Mouse (Mus musculus): Measurements from ENCODE around the gene Plekhh2.

Gene Plekhh2

DNA sequence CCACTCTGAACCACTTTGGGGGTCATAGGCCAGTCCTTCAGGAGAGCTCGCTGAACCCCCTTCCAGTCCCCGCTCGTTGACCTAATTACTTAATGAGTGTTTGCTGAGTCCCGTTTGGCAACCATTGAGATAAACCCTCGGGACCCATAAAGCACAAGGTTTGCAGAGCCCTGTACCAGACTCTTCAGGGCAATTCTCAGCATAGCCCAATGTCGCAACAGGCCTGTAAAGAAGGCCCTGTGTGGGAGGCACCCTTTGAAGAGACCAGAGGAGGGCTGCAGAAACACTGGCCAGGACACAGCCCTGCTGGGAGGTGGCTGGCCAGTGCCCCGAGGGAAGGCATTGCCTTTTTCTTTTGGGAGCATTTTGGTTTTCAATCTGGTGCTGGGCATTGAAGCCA lies 100.3 kb downstream of the Plekhh2 start:
- DNase-seq = peak; percentile 61

DNA sequence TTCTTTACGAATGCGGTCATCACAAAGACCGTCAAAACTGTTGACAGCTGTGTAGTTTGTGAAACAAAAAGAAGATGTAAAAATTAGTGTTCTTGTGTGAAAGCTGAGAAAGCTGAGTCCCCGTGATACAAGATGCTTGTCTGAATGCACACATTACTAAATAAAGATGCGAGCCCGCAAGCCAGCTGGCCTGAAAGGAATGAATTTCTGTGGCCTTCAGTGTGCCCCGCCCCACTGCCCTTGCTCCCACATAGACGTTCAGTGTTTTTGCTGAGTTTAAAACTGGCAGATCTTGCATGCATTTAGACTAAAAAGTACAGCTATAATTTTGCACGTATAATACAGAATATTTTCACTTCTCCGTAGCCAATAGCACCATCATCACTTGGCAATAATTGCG lies 104.1 kb downstream of the Plekhh2 start:
- no peak for DNase-seq

DNA sequence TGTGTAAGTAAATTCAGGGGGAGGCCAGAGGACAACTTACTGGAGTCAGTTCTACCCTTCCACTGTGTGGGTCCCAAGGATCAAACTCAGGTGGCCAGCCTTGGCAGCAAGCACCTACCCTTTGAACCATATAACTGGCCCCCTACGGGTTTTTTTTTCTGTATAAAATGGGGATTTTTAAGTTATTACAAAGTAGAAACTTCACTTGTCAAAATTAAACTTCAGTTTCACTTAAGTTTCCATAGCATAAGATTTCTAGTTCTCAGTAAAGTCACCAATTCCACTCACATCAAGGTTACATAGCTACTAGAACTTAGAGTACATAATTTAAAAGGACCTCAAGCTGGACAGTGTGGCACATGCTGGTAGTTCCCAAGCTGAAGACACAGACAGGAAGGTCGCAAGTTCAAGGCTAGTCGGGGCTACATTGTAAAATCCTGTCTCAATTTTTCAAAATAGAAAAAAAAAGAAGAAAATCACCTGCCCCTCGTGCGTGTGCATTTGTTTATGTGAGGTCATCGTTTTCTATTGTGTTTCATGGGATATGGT lies 104.9 kb downstream of the Plekhh2 start:
- DNase-seq = no peak

DNA sequence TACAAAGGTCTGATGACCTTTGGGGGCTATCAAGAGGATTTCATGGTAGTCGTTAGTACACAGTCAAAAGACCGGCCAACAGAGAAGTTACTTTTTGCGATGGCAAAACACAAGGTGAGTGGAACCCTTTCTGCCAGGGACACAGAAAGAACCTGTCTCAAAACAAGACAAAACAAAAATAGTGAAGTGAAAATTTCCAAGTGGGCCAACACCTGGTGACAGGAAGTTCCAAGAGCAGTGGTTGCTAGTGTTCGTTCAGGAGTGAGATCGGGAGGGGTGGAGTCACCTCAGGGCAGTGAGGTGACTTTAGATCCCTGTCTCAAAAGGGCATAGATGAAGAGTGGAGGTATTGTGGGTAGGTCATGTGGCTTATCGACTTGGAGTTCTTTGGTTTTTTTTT lies 106.3 kb downstream of the Plekhh2 start:
- DNase-seq = no peak

DNA sequence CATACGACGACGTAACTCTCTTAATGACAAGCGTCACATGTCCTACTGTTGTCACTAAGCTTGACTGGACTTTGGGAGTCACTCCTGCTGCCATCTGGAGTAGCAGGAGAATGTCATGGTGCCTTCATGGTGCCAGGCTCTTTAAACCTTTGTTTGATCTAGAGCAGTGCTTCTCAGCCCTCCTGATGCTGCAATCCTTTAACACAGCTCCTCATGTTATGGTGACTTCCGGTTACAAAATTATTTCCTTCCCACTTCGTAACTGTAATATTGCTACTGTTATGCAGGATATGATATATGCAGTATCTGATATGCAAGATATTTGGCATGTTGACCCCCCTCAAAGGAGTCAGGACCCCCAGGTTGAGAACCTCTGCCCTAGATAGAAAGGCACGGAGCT lies 107.4 kb downstream of the Plekhh2 start:
- DNase-seq = no peak

DNA sequence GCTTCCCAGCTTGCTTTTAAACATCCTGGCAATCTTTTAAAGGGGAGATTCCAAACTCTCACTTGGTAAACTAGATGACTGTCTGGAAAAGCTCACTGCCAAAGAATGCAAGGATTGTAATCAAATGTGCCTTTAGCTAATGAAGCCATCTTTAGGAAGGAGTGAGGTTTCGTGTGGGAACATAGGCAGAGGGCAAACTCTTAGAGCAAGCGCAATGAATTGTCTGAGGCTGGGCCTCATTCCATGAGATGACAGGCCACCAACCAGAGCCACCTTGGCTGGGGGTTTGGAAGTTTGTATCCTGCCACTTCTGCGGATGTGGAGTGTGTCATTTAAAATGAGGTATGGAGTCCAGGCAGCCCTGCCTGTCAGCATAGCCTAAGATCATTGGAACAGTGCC lies 108.4 kb downstream of the Plekhh2 start:
- no peak for DNase-seq

DNA sequence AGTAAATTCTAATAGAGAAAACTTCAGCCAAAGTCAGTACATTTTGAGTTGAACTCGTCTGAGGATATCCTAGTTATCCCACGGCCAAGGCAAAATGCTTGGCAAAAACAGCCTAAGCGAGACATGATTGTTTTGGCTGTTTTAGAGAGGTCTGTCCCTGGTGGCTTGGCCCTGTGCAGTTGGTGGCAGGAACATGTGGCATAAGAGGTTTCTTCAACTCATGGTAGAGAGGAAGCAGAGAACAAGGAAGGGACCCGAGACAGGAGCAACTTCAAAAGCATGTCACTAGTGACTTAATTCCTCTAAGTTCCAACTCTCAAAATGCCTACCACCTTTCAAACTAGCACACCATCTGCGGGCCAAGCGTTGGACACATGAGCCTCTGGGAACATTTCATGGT lies 108.9 kb downstream of the Plekhh2 start:
- DNase-seq = no peak

DNA sequence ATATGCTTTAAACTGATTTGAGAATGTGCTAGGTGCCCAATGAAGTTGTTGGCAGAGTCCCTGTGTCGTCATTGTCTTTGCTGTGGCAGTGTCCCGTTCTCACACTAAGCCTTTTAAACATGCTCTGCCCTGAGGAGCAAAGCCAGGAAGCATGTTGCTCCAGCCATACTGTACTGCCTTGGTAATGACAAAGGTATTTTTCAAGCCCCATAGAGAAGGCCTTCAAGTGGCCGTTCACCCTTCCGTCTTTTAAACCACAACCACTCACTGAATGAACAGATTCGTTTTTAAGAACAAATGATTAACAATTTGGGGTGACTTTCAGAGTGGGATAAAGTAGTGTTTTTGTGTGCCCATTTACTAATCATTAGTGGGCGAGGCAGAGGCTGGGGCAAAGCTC lies 109.5 kb downstream of the Plekhh2 start:
- DNase-seq = no peak

DNA sequence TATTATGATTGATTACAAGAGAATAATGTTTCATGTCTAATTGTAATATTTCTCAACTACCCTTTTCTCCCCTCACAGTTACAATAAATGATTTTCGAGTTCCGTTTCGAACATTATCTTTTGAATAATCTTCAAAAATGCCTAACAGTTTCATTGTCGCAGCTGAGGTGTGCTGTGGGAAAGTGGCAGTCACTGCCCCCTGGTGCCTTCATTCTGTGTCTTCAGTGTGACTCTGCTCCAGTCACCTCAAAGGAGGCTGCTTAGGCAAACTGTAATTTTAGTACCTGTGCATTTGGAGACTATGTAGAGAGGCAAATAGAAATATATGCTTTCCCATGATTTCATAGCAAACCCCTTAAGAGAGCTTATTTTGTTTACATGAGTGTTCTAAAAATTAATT lies 110.3 kb downstream of the Plekhh2 start:
- DNase-seq = no peak

DNA sequence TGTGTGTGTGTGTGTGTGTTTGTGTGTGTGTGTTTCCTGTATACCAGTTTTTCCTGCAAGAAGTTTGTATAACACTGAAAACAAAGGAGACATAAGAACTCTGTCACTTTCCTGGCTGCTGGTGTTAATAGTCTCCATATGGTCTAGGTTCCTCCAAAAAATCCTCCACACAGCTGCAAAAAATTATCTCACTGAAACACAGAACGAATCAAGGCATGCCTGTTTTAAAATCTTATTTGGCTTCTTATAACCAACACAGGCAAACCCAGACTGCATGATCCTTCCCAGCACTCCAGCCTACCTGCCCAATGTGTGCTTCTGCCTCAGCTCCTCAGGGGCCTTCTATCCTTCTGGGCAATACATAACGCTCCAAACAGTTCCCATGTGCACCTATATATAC lies 111.2 kb downstream of the Plekhh2 start:
- no peak for DNase-seq

DNA sequence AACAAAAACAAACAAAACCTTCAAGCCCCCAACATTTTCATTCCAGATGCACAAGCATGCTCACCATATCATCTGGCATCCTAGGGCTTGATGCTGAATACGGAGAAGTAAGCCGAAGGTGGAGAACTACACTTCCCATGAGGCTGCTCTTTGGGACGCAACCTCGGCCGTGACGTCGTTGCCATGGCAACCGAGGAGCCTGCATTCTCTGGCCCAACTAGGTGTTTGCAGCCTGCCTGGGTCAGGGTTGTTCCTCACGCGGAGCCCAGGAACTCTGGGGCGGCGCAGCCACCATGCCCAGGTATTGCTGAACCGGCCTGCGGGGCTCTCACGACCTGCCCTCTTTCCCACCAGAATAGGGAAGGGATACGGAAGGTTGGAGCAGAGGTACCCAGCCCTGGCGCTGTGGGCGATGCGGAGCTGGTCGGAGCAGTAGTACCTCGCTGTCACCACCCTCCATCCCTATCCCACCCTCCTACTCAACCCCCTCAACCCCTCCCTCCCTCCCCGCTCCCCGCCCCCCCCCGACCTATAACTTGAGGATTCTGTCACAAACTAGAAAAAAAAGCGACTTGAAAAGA lies 114.7 kb downstream of the Plekhh2 start, which contains the start of gene Dync2li1:
Dync2li1 (plus strand) TSS at position 221 of the 581 bp plus-strand sequence.
- peak; percentile 96 for DNase-seq

DNA sequence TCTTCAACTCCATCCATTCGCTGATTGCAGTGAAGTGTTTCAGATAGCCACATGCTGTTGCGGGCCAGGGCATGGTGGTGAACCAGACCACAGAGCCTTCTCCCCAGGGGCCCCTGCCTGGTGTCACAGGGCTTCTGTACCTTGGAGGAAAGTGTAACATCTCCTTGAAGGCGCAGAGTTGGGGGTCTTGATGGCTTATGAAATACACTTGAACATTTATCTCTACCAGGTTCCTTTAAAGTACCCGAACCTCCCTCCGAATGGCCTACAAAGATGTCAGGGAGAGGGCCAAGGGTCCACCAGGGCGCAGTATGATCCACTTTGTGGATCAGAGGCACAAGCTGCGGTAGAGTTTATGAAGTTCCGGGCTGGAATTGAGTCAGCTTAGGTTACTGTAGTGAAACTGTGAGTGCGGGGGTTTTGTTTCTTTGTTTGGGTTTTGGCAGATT lies 115.2 kb downstream of the Plekhh2 start:
- no peak for DNase-seq

DNA sequence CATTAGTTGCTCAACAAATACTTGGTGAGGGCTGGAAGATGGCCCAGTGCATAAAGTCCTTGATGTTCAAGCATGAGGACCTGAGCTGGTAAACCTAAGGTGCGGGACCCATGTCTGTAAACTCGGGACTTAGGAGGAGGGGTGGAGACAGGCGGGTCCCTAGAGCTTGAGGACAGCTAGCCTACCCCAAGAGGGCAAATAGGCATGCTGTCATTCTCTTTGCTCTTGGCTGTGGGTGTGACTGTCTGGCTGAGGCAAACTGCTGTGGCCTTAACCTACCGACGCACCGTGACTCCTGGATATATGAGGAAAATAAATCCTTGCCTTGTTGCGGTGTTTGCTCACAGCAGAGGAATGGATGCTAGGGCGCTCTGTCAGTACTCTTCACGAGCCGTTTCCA lies 116.0 kb downstream of the Plekhh2 start:
- DNase-seq = no peak

DNA sequence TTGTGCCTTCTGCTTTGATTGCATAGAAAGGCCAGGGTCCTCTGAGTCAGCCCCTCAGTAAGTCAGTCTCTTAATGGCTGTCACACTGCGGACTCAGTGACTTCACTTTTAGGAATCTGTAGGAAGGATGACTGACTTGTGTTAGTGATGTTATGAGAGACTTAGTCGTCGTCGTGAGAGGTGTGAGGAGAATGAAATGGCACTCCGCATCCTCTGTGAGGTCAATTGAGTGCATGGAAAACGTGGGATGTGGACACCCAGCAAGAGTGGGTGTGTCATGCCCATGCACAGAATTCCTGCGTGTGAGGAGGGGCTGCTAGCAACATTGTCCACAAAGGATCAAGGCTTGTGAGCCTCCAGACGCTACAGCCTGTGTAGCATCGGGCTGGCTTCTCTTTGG lies 116.9 kb downstream of the Plekhh2 start:
- no peak for DNase-seq

DNA sequence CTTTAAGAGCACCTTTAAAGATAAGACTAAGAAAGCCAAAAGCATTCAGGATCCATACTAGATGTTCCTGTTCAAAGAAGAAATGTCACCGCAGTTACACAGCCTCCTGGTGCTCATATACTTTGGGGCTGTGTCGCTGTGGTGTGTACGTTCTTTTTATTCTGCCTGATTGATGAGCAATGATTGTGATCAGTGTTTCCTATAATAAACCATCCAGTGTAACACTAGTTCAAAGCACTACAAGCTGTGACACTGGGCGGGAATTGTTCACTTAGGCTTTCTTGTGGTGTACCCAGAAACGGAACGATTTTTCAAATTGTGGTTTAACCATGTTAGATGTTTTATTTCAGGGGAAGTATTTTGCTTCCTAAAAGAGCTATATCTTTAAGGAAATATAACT lies 120.1 kb downstream of the Plekhh2 start:
- no peak for DNase-seq

DNA sequence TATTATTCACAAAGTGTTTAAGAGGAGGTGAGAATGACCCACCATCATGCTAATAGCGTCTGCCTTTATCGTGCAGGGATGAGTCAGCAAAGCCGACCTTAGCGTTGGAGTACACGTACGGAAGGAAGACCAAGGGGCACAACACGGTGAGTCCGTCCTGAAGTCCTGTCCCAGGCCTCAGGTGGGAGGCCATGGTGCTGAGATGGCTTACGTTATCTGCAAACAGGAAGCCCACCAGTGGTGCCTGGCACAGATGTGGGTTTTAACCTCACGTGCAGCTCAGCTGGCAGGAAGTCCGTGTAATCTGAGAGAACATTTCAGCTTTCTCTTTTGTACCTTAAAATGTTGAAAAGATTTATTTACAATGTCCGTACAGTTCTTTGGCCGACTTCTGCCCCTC lies 121.7 kb downstream of the Plekhh2 start:
- DNase-seq = no peak

DNA sequence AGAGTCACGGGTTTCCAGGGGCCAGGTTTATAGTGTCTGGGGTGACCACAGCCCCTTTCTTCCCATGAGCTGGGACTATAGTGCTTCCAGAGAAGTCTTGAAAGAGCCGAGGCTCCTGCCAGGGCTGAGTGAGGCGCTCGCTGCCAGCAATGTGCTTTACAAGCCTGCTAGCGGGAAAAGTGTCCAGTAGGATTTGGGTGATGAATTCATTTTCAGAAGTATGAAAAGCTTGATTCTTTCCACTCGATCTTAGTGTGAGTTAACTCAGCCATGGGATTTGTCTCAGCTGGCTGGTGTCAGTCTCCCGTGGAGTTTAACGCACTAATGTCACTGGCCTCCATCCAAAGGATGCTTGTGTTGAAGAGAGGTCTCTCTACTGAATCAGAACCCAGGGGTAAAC lies 124.6 kb downstream of the Plekhh2 start:
- DNase-seq = no peak

DNA sequence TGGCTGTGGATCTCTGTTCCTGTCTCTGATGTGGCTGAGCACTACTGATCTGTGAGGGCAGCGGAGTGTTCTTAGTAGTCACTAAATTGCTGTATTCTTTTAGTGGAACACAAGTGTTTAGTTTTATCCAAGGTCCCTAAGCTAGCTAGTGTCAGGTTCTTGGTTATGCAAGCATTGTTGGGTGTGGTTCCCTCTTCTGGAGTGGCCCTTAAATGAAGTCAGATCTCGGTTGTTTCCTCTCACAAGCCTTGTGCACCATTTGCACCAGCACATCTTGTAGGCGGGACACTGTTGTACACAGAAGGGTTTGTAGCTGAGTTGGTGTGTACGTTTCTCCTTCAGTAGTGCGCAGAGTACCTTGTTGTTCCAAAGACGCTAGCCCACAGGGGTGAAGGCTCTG lies 126.3 kb downstream of the Plekhh2 start:
- DNase-seq = peak; percentile 69

DNA sequence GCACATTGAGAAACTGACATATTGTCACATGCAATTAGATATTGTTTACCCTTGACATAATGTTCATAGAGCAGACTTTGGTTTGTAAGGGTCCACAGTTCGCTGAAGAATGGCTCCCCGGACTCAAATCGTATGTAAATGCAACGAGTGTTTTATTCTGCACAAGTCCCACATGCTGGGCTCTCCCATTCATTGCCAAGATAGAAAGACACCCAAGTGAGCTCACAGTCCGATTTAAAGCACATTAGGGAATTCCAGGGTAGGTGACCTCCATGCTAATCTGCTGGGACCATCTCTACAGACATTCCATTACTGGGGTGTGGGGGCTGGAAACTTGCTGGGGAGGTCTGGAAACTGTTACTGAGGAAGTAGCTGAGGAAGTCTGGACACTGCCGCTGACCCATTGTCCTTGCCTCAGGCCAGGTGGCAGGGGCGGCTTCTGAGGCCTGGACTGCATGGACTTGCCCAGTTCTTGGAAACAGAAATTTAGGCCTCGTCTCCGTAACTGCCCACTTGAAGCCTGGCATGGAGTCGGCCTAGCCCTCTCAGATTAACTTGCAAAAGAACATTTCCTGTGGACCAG lies 128.2 kb downstream of the Plekhh2 start:
- no peak for DNase-seq

DNA sequence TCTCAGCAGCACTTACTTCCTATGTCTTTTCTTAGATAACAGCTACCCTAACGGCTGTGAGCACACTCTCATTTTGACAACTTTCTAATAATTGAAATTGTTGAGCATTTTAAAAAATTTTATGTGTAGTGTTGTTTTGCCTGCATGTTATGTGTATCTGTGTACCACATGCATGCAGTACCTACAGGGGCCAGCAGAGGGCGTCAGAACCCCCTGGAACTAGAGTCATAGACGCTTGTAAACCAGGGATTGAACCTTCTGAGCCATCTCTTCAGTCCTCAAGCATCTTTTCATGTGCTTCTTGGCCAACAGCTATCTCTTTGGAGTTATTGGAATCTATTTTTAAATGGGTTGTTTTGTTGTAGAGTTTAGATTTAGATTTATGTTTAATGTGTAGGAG lies 130.2 kb downstream of the Plekhh2 start:
- peak; percentile 71 for DNase-seq

DNA sequence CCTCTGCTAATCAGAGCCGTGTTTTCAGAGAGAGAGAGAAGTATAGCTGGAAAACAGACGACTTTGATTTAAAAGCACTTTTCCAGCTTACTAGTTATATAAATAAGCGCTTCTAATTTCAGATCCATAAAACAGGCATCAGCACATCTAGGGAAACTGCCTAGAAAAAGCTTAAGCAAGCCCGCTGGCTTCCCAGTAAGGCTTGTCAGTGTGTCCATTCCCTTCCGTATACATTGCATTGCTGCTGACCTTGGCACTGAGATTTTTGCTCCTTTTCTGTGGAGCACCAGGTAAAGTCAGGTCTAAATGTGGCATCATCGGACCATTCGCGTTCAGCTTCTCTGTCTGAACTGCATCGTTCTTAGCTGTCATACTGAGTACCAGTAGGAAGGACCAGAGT lies 130.6 kb downstream of the Plekhh2 start:
- DNase-seq = no peak

DNA sequence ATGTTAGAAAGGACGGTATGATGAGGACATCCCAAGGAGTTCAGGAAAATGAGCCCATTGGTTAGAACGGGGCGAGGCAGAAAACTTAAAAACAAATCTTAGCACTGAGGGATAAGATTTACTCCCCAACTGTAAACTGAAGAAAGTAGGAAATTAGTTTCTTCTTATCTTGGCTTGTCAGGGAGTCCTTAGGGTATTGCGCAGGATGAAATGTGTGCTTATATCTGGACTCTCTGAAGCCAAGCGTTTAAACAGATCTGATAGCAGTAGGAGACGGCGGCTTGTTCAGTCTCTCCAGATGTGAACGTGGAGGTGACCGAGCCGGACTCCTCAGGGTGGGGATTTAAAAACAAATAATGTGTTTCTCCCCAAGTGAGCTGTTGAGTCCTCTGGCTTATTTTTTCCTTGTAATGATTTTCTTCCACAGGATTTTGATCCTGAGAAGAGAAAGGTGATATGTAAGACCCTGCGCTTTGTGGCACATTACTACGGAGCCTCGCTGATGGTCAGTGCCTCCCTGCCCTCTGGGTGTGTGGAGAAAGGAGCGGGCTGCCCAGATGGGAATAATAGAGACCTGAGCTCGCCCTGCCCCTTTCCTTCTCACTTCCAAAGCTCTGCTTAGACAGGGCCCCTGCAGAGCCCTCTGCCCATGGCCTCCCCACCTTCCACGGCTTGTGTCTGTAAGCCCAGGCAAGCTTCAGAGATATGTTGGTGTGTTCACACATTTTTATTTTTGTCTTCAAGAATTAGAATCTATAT lies 132.8 kb downstream of the Plekhh2 start:
- DNase-seq = no peak

DNA sequence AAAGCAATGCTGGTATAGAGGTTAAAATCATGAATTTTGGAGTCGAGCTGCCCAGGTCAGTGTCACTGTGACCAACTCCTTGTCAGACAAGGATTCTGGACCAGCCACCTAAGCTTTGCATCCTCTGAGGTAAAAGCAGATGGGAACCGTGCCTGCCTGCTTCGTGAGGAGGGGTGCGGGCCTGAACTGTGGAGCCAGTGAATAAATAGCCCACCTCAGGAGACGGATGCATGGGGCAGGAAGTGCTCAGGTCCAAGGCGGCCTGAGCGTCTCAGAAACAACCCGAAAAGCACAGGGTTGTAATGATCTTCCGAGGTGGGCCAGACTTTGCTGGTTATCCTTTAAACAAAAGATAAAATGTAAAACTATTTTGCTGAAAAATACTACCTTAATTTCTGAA lies 133.4 kb downstream of the Plekhh2 start:
- no peak for DNase-seq

DNA sequence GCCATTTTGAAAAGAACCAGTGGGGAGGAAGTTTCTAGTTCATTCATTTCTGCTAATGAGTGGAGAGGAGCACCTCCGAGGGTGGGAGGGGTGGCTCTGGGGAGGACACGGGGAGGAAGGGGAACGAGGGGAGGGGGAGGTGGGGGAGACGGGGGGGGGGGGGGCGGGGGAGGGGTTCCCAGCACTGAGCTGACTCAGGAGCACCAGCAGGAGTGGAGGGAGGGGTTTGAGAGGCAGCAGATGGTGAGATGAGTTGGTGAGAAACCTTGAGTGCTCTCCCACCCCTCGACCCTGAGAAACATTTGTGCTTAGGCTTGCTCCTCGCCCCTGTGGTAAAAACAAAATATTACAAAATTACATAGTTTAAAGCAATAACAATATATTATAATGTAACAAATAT lies 134.2 kb downstream of the Plekhh2 start:
- no peak for DNase-seq

Data from lung, postnatal 36 days (tissue).